Mouse (Mus musculus): ENCODE results near the gene Gm21698.
"Not testable (repeated sequence)": the region's sequence is repeated elsewhere in the genome, so short reads cannot be mapped to it uniquely, and the experiment has no call there.

Gm21698 gene

DNA sequence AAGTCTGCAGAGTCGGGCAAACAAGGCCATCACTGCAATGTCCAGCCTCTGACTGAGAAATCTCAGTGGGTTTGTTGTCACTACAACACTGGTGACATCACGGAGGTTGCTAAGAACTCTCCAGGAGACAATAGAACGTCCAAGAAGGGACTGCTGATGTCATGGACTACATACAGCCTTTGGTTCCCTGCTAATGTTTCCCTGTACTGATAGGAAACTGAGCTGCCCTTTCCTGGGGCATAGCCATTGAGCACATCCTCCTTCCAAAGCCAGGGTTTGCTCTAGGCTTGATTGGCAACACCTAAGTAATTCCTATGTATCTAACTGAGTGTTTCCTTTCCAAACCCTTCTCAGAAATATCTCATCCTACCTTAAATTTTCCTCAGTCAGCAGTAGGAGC, at the start of gene Gm21698:
Gm21698 (minus strand) TSS at position 101 of the 400 bp plus-strand sequence.
- in situ Hi-C loops (cut with MboI; ENCODE audit: low pct_unique_long_range_greater_than_20kb in 1 of 2, low sequenced_read_pairs in 2 of 2, unreplicated experiment in 1 of 2) = not testable (repeated sequence)

DNA sequence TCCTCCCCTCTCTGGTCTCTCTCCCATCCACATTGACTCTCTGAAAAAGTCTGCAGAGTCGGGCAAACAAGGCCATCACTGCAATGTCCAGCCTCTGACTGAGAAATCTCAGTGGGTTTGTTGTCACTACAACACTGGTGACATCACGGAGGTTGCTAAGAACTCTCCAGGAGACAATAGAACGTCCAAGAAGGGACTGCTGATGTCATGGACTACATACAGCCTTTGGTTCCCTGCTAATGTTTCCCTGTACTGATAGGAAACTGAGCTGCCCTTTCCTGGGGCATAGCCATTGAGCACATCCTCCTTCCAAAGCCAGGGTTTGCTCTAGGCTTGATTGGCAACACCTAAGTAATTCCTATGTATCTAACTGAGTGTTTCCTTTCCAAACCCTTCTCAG, 34.4 kb upstream of the Gm21698 start, which contains the start of gene Gm5862:
Gm5862 (minus strand) TSS at position 101 of the 400 bp plus-strand sequence.
- in situ Hi-C loops (cut with MboI; ENCODE audit: low pct_unique_long_range_greater_than_20kb in 1 of 2, low sequenced_read_pairs in 2 of 2, unreplicated experiment in 1 of 2) = not testable (repeated sequence)

DNA sequence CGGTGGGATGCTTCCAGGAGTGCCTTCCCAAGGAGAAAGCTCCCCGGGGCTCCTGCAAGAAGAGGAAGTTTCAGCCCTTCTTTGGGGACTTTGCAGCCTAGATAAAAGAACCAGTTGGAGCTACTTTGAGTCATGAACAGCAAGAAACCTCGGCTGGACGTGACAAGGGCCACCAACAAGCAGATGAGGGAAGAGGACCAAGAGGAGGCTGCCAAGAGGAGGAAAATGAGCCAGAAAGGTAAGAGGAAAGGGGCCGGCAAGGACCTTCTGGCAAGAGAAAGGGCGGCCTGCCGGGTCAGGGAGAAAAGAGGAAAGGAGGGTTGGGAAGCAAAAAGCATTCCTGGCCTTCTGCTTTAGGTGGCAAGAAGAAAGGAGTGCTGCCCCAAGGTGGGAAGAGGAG, 19.2 kb upstream of the Gm21698 start:
- in situ Hi-C loops (cut with MboI; ENCODE audit: low pct_unique_long_range_greater_than_20kb in 1 of 2, low sequenced_read_pairs in 2 of 2, unreplicated experiment in 1 of 2) = not testable (repeated sequence)

- in situ Hi-C loops (cut with MboI; ENCODE audit: low pct_unique_long_range_greater_than_20kb in 1 of 2, low sequenced_read_pairs in 2 of 2, unreplicated experiment in 1 of 2) = not testable (repeated sequence)
Observed at GRCm38 (mm10) chr5:26006937-26007695, 18.7 kb upstream of the Gm21698 start.

DNA sequence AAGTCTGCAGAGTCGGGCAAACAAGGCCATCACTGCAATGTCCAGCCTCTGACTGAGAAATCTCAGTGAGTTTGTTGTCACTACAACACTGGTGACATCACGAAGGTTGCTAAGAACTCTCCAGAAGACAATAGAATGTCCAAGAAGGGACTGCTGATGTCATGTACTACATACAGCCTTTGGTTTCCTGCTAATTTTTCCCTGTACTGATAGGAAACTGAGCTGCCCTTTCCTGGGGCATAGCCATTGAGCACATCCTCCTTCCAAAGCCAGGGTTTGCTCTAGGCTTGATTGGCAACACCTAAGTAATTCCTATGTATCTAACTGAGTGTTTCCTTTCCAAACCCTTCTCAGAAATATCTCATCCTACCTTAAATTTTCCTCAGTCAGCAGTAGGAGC, 16.2 kb upstream of the Gm21698 start, which contains the start of gene Gm1979:
Gm1979 (minus strand) TSS at position 101 of the 400 bp plus-strand sequence.
- in situ Hi-C loops (cut with MboI; ENCODE audit: low pct_unique_long_range_greater_than_20kb in 1 of 2, low sequenced_read_pairs in 2 of 2, unreplicated experiment in 1 of 2) = not testable (repeated sequence)

- in situ Hi-C loops (cut with MboI; ENCODE audit: low pct_unique_long_range_greater_than_20kb in 1 of 2, low sequenced_read_pairs in 2 of 2, unreplicated experiment in 1 of 2) = not testable (repeated sequence)
Observed at GRCm38 (mm10) chr5:25972563-25972962, 15.9 kb downstream of the Gm21698 start, which contains the start of gene Gm21680. Gm21680 (minus strand) TSS chr5:25972663.

DNA sequence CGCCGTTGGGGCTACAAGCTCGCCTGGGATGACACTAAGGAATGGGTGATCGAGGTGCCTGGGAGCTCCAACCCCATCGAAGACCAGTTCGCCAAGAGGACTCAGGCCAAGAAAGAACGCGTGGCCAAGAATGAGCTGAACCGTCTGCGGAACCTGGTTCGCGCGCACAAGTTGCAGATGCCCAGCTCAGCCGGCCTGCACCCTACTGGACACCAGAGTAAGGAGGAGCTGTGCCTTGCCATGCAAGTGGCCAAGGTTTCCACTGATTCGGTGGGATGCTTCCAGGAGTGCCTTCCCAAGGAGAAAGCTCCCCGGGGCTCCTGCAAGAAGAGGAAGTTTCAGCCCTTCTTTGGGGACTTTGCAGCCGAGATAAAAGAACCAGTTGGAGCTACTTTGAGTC, 31.4 kb downstream of the Gm21698 start:
- in situ Hi-C loops (cut with MboI; ENCODE audit: low pct_unique_long_range_greater_than_20kb in 1 of 2, low sequenced_read_pairs in 2 of 2, unreplicated experiment in 1 of 2) = not testable (repeated sequence)

- in situ Hi-C loops (cut with MboI; ENCODE audit: low pct_unique_long_range_greater_than_20kb in 1 of 2, low sequenced_read_pairs in 2 of 2, unreplicated experiment in 1 of 2) = not testable (repeated sequence)
Observed at GRCm38 (mm10) chr5:25956611-25957010, 31.8 kb downstream of the Gm21698 start.

GRCm38 (mm10) chr5:25954317-25954716, 34.1 kb downstream of the Gm21698 start, which contains the start of gene Gm21671:
Gm21671 (minus strand) TSS chr5:25954417.
- in situ Hi-C loops (cut with MboI; ENCODE audit: low pct_unique_long_range_greater_than_20kb in 1 of 2, low sequenced_read_pairs in 2 of 2, unreplicated experiment in 1 of 2) = not testable (repeated sequence)

- in situ Hi-C loops (cut with MboI; ENCODE audit: low pct_unique_long_range_greater_than_20kb in 1 of 2, low sequenced_read_pairs in 2 of 2, unreplicated experiment in 1 of 2) = not testable (repeated sequence)
Observed at GRCm38 (mm10) chr5:25945391-25945790, 43.1 kb downstream of the Gm21698 start.

DNA sequence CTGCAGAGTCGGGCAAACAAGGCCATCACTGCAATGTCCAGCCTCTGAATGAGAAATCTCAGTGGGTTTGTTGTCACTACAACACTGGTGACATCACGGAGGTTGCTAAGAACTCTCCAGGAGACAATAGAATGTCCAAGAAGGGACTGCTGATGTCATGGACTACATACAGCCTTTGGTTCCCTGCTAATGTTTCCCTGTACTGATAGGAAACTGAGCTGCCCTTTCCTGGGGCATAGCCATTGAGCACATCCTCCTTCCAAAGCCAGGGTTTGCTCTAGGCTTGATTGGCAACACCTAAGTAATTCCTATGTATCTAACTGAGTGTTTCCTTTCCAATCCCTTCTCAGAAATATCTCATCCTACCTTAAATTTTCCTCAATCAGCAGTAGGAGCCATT, 46.2 kb downstream of the Gm21698 start, which contains the start of gene Gm21663:
Gm21663 (minus strand) TSS at position 101 of the 400 bp plus-strand sequence.
- in situ Hi-C loops (cut with MboI; ENCODE audit: low pct_unique_long_range_greater_than_20kb in 1 of 2, low sequenced_read_pairs in 2 of 2, unreplicated experiment in 1 of 2) = not testable (repeated sequence)

All from mouse embryonic stem cell (cell line).